Mouse (Mus musculus): ENCODE measurements at regions not wholly inside any gene's neighbourhood (a gene's known extent, or its start where the extent isn't known, plus 50 kb on each side); places are given as distances from the start of the nearest gene placed in this dataset.

GRCm38 (mm10) chr7:130037573-130037925 lies 445.9 kb downstream of the Wdr11 start:
- no peaks in the 10 kb centered on the region for H3K36me3 ChIP-seq (replicated peaks; ENCODE audit: control insufficient read depth, insufficient read depth, low read depth)
- H3K4me2 ChIP-seq (ENCODE audit: low read depth), result no peak overlapping the region
- H3K4me1 ChIP-seq (replicated peaks; ENCODE audit: control insufficient read depth in 2 of 2, insufficient read depth in 2 of 2, low read length in 1 of 2), result 0 out of 4 replicates have a peak, but pooled peaks cover 0 to 2% of the 10 kb centered on the region in 2 experiments
- no peaks in the 10 kb centered on the region for H3K27me3 ChIP-seq (ENCODE audit: control insufficient read depth, insufficient read depth, low read length)
- WGBS (ENCODE audit: insufficient replicate concordance), result 47% methylated on average over 4 of the region's 4 CpGs
- DNase-seq (ENCODE audit: low read depth in 3 of 3, low spot score in 3 of 3) (no peak), ATAC-seq (ENCODE audit: insufficient read depth) (no peak)
- TF ChIP-seq CTCF (IDR thresholded peaks at IDR 0.05; ENCODE audit: low read depth), result no peak
- no peak for TF ChIP-seq EP300 (IDR thresholded peaks at IDR 0.05; ENCODE audit: low read depth)
- H3K9me3 ChIP-seq (ENCODE audit: control insufficient read depth, low read length), result no peaks in the 10 kb centered on the region
- H3K4me3 ChIP-seq (ENCODE audit: insufficient read depth in 1 of 2, low read depth in 2 of 2, low read length in 2 of 2), result no peak overlapping the region
- H3K27ac ChIP-seq, result no peak overlapping the region
- no peak overlapping the region for H3K9ac ChIP-seq (replicated peaks)

- Histone ChIP-seq H3K9ac (replicated peaks) (no peak overlapping the region), H3K4me3 (ENCODE audit: insufficient read depth in 1 of 2, low read depth in 2 of 2, low read length in 2 of 2) (no peak overlapping the region), H3K4me1 (replicated peaks; ENCODE audit: control insufficient read depth in 2 of 2, insufficient read depth in 2 of 2, low read length in 1 of 2) (peaks cover 0 to 6% of the 10 kb centered on the region in 2 experiments; a peak in 1 of 4 replicates), H3K27me3 (ENCODE audit: control insufficient read depth, insufficient read depth, low read length) (no peaks in the 10 kb centered on the region), H3K36me3 (replicated peaks; ENCODE audit: control insufficient read depth, insufficient read depth, low read depth) (no peaks in the 10 kb centered on the region), H3K4me2 (ENCODE audit: low read depth) (no peak overlapping the region), H3K9me3 (ENCODE audit: control insufficient read depth, low read length) (no peaks in the 10 kb centered on the region), H3K27ac (no peak overlapping the region)
- DNase-seq (ENCODE audit: low read depth in 3 of 3, low spot score in 3 of 3), result no peak
- TF ChIP-seq CTCF (IDR thresholded peaks at IDR 0.05; ENCODE audit: low read depth) (no peak), EP300 (IDR thresholded peaks at IDR 0.05; ENCODE audit: low read depth) (no peak)
- 56% methylated on average over 8 of the region's 8 CpGs for WGBS (ENCODE audit: insufficient replicate concordance)
- no peak for ATAC-seq (ENCODE audit: insufficient read depth)
Measured at GRCm38 (mm10) chr7:130040596-130040995, 448.9 kb downstream of the Wdr11 start.

GRCm38 (mm10) chr7:130041402-130041965 lies 449.8 kb downstream of the Wdr11 start:
- DNase-seq (ENCODE audit: low read depth in 3 of 3, low spot score in 3 of 3) (no peak), ATAC-seq (ENCODE audit: insufficient read depth) (no peak)
- Histone ChIP-seq H3K9me3 (ENCODE audit: control insufficient read depth, low read length) (no peaks in the 10 kb centered on the region), H3K36me3 (replicated peaks; ENCODE audit: control insufficient read depth, insufficient read depth, low read depth) (no peaks in the 10 kb centered on the region), H3K27ac (no peak overlapping the region), H3K4me3 (ENCODE audit: insufficient read depth in 1 of 2, low read depth in 2 of 2, low read length in 2 of 2) (no peak overlapping the region), H3K27me3 (ENCODE audit: control insufficient read depth, insufficient read depth, low read length) (no peaks in the 10 kb centered on the region), H3K4me1 (replicated peaks; ENCODE audit: control insufficient read depth in 2 of 2, insufficient read depth in 2 of 2, low read length in 1 of 2) (peaks cover 0 to 11% of the 10 kb centered on the region in 2 experiments; a peak in 2 of 4 replicates), H3K4me2 (ENCODE audit: low read depth) (no peak overlapping the region), H3K9ac (replicated peaks) (no peak overlapping the region)
- no peak for TF ChIP-seq EP300 (IDR thresholded peaks at IDR 0.05; ENCODE audit: low read depth)
- no peak for TF ChIP-seq CTCF (IDR thresholded peaks at IDR 0.05; ENCODE audit: low read depth)
- WGBS (ENCODE audit: insufficient replicate concordance), result 68% methylated on average over 11 of the region's 11 CpGs

GRCm38 (mm10) chr7:130042296-130042910 lies 450.7 kb downstream of the Wdr11 start:
- 28% methylated on average over 5 of the region's 5 CpGs for WGBS (ENCODE audit: insufficient replicate concordance)
- Histone ChIP-seq H3K27ac (no peak overlapping the region), H3K9me3 (ENCODE audit: control insufficient read depth, low read length) (no peaks in the 10 kb centered on the region), H3K4me2 (ENCODE audit: low read depth) (no peak overlapping the region), H3K36me3 (replicated peaks; ENCODE audit: control insufficient read depth, insufficient read depth, low read depth) (no peaks in the 10 kb centered on the region), H3K27me3 (ENCODE audit: control insufficient read depth, insufficient read depth, low read length) (no peaks in the 10 kb centered on the region), H3K9ac (replicated peaks) (no peak overlapping the region), H3K4me1 (replicated peaks; ENCODE audit: control insufficient read depth in 2 of 2, insufficient read depth in 2 of 2, low read length in 1 of 2) (peaks cover 0 to 13% of the 10 kb centered on the region in 2 experiments; a peak in 2 of 4 replicates), H3K4me3 (ENCODE audit: insufficient read depth in 1 of 2, low read depth in 2 of 2, low read length in 2 of 2) (no peak overlapping the region)
- ATAC-seq (ENCODE audit: insufficient read depth) (no peak), DNase-seq (ENCODE audit: low read depth in 3 of 3, low spot score in 3 of 3) (no peak)
- TF ChIP-seq CTCF (IDR thresholded peaks at IDR 0.05; ENCODE audit: low read depth), result no peak
- no peak for TF ChIP-seq EP300 (IDR thresholded peaks at IDR 0.05; ENCODE audit: low read depth)

- H3K4me1 ChIP-seq (replicated peaks; ENCODE audit: control insufficient read depth in 2 of 2, insufficient read depth in 2 of 2, low read length in 1 of 2), result peaks cover 0 to 15% of the 10 kb centered on the region in 2 experiments; a peak in 2 of 4 replicates
- DNase-seq (ENCODE audit: low read depth in 3 of 3, low spot score in 3 of 3), result no peak
- H3K27me3 ChIP-seq (ENCODE audit: control insufficient read depth, insufficient read depth, low read length), result no peaks in the 10 kb centered on the region
- H3K27ac ChIP-seq, result no peak overlapping the region
- H3K9ac ChIP-seq (replicated peaks), result no peak overlapping the region
- H3K4me2 ChIP-seq (ENCODE audit: low read depth), result no peak overlapping the region
- ATAC-seq (ENCODE audit: insufficient read depth), result no peak
- 58% methylated on average over 21 of the region's 21 CpGs for WGBS (ENCODE audit: insufficient replicate concordance)
- no peaks in the 10 kb centered on the region for H3K9me3 ChIP-seq (ENCODE audit: control insufficient read depth, low read length)
- no peaks in the 10 kb centered on the region for H3K36me3 ChIP-seq (replicated peaks; ENCODE audit: control insufficient read depth, insufficient read depth, low read depth)
- H3K4me3 ChIP-seq (ENCODE audit: insufficient read depth in 1 of 2, low read depth in 2 of 2, low read length in 2 of 2), result no peak overlapping the region
- no peak for TF ChIP-seq CTCF (IDR thresholded peaks at IDR 0.05; ENCODE audit: low read depth)
- no peak for TF ChIP-seq EP300 (IDR thresholded peaks at IDR 0.05; ENCODE audit: low read depth)
Measured at GRCm38 (mm10) chr7:130043397-130044234, 452.0 kb downstream of the Wdr11 start.
